Mouse (Mus musculus): Measurements from ENCODE around the gene Pdxp.
"Not testable (repeated sequence)": the region's sequence is repeated elsewhere in the genome, so short reads cannot be mapped to it uniquely, and the experiment has no call there.

Gene Pdxp

DNA sequence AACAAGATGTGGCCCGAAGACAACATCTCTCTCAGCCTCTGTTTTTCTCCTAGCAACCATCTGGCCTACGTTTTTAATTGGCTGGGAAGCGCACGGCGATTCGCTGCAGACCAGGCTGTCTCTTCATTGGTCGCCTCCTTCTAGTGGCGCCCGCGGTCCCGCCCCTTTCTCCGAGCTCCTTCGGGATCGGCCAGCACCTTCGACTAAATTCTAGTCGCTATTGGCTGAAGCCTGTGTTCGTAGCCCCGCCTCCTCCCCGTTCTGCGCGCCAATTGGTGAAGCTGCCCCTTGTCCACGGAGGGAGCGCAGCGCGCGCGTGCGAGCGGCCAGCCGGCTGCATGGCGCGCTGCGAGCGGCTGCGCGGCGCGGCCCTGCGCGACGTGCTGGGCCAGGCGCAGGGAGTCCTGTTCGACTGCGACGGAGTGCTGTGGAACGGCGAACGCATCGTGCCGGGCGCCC is at the start of gene Pdxp:
Gene Pdxp (plus strand): TSS at position 288 of the 459 bp plus-strand sequence.
- DNase-seq (ENCODE audit: extremely low spot score, low read depth, low spot score), result peak; percentile 87

DNA sequence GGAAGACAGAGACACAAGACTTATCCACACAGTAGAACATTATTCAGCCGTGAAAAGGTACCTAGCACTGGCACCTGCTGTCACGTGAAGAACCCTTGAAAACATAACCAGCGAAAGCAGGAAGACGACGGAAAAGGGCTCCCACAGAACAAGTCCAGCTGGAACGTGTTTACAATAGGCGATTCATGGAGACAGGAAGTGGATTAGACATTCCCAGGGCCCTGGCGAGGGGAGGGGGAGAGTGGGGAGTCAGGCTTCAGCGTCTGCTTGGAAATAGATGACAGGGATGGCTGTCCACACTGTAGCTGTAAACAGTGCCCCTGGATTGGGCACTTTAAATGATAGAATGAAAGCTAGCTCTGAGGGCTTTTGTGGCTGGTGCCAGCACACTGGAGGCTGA is 45.3 kb upstream of the Pdxp start:
- no peak for DNase-seq (ENCODE audit: extremely low spot score, low read depth, low spot score)

DNA sequence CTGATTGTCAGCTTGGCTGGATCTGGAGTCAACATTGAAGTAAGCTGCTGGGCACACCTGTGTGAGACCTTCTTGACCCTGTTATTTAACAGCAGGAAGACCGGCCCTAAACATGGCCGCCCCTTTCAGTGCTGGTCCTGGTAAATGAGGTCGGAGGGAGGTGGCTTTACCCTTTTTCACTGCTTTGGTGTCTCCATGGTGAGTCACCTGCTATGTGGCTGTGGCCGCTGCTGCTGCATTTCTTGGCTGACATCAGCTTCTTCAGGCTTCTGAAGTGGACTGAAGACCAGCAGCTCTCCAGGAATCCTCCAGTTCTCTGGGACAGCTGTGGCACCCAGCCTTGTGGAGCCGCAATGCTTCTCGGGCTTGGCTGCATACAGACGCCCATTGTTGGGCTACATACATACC is 44.9 kb upstream of the Pdxp start:
- DNase-seq (ENCODE audit: extremely low spot score, low read depth, low spot score), result no peak

DNA sequence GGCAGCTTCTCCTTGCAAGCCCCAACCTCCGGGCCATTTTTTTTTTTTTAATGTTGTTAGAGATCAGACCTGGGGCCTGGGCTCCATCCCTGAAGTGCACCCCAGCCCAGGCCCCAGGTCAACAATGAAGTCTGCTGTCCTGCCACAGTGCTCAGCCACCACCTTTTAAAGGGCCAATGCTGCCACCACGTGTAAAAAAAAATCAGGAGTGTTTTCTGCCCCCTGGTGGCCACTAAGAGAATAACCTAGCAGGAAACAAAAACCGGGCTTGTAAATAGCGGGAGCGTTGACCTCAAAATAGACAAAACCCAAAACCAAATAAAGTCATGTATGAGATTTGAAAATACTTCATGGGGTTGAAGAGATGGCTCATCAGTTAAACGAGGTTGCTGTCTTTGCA is 43.9 kb upstream of the Pdxp start:
- peak; percentile 44 for DNase-seq (ENCODE audit: extremely low spot score, low read depth, low spot score)

DNA sequence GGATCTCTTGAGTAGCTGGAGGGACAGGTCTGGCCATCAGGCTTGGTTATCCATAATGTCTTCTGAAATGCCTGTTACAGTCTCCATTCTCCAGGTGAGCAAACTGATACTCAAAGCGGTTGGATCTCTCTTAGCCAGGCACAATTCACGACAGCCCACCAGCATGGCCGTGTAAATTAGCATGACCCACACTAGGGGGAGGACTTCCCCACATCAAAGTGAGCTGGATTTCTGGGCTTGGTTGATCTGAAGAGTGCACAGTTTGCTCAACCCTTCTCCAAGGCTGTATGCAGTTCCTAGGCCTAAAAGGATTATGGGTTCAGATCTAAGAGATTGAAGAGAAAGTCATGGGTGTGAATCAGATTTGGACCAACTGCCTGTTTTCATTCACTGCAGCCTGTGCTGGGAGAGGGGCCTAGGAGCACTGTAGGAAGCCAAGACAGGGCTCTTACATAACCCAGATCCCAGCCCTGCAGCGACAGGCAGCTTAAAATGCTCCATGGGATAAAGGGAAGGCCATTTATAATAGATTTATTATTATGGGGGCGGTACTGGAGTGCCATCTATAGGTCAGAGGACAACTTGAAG is 41.6 kb upstream of the Pdxp start:
- DNase-seq (ENCODE audit: extremely low spot score, low read depth, low spot score), result no peak

DNA sequence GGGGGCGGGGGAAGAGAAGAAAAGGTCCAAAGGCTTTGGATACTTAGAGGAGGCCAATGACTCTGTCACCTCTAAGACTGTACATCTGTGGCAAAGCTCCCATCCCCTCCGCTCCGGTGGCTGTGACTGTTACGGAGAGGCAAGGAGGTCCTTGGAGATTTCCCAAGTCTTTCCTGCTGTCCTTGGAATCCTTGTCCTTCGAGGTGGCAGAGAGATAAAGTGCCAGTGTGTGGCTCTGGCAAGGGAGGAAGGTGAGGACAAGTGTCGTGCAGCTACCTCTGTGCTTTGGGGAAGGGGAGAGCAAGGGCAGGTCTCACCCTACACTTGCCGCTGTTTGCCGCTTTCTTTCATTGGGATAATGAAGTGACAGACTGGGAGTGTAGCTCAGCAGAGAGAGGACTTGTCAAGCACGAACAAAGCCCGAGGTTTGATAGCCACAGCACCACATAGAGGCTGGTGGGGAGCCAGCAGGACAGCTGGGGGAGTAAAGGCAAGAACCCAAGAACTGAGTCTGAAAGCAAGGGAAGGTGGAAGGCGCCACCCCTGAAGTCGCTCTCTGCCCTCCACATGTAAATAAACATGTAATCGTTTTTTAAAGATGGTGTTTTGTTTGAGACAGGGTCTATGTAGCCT is 39.8 kb upstream of the Pdxp start:
- DNase-seq (ENCODE audit: extremely low spot score, low read depth, low spot score), result no peak

DNA sequence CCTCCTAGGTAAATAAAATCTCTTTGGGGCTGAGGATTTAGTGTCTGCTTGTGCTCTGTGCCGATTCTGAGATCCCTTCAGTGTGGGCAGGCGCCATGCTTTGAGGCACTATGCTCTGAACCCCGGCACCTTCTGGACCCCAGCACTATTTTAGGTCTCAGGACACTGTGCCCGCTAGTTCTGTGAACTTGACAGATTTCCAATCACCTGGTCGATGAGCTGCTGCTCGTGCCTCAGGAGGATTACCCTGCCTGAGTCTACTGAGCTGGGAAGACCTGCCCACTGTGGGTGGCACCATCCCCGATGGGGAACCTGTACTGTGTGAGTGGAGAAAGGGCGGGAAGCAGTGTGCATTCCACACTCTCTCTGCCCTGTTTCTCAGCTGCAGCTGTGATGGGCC is 38.7 kb upstream of the Pdxp start:
- no peak for DNase-seq (ENCODE audit: extremely low spot score, low read depth, low spot score)

DNA sequence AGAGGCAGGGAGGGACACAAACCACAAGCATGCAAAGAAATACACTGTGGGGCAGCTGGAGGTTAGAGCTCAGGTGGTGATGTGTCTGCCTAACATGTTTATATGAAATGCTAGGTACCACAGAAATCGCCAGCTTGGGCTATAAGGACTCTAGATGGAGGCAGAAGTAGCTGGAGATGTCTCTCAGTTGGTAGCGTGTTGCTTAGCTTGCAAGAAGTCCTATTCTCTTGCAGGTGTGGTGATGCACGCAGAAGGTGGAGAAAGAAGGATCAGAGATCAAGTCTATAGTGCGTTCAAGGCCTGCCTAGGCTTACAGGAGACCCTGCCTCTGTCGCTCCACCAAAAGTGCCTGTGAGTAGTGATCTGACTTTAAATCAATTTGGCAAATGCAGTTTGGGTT is 38.2 kb upstream of the Pdxp start:
- DNase-seq (ENCODE audit: extremely low spot score, low read depth, low spot score), result no peak

DNA sequence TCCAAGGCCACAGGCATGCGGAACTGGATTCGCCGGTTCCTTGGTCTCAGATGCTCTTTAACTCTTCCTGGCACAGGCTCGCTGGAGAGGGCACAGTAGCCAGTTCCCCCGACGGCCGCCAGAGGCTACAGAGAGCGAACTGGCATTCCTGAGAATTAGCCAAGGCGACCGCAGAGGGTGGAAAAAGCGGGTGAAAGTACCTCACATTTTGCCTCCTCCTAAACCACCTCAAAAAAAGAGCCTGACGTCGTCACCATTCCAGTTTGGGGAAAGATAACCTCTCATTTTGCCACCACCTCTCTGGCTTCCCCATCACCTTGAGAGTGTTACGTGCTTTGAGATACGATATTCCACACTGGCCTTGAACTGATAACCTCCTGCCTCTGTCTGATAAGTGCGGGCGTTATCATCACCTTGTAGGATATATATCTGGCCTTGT is 37.4 kb upstream of the Pdxp start:
- no peak for DNase-seq (ENCODE audit: extremely low spot score, low read depth, low spot score)

DNA sequence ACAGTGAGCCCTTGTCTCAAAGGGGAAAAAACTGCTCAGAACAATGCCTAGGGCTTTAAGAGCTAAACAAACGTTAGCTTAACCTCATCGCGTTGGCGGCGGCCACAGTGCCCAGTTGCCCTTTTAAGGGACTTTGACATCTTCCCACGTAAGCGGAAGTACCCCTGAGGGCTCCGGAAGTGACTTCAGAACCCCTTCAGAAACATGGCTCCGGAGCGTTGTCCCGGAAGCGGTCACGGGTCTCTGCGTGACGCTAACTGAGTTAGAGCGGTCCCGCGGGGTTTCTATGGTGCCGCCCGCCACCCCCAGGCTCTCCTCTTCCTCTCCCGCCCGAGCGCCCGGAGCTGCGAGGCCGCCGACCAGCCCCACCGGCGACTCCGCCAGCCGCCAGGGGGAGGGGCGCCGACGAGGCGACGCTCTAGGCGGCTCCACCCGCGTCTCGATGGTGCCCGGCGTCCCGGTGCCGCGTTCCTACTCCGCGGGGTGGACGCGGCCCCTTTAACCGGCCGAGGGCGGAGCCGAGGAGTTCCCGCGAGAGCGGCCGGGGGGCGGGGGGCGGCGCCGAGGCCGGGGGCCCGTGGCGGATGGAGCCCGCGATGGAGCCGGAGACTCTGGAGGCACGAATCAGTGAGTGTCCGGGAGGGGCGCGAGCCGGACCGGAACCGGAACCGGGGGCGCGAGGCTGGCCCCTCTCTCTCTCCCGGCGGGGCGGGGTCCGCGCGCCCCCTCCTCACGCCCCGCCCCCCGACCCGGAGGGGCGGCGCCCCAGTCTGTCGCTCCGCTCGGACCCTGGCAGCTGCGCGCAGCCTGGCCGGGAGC is 36.5 kb upstream of the Pdxp start, which contains the start of gene Gga1:
Gene Gga1 (plus strand): TSS at position 200 of the 819 bp plus-strand sequence.
- DNase-seq (ENCODE audit: extremely low spot score, low read depth, low spot score), result peak; percentile 98

DNA sequence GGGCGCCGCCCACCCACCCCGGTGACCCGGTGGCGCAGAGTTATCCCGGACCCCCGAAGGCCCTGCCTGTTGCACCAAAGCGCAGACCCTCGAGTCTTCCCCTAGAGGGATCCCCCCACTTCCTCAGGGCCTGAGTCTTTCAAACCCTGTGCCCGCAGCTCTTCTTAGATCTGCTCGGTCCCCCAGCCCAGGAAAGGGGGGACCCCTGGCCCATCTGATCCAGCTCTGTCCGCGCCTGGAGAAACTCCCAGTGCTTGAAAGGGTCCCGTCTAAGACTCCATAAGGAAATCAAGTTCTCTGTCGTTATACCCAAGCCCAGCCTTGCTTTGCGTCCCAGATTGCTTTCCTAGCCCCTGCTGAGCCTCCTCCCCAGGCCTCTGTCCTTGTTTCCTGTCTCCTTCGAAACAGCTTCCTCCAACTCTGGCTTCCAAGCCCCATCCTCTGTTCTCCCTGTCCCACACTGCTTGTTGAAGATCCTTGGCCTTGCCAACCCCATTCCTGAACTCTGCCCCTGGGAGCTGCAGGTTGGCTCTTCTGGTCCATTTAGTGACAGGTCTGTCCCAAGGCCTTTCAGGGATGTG is 35.8 kb upstream of the Pdxp start:
- no peak for DNase-seq (ENCODE audit: extremely low spot score, low read depth, low spot score)

DNA sequence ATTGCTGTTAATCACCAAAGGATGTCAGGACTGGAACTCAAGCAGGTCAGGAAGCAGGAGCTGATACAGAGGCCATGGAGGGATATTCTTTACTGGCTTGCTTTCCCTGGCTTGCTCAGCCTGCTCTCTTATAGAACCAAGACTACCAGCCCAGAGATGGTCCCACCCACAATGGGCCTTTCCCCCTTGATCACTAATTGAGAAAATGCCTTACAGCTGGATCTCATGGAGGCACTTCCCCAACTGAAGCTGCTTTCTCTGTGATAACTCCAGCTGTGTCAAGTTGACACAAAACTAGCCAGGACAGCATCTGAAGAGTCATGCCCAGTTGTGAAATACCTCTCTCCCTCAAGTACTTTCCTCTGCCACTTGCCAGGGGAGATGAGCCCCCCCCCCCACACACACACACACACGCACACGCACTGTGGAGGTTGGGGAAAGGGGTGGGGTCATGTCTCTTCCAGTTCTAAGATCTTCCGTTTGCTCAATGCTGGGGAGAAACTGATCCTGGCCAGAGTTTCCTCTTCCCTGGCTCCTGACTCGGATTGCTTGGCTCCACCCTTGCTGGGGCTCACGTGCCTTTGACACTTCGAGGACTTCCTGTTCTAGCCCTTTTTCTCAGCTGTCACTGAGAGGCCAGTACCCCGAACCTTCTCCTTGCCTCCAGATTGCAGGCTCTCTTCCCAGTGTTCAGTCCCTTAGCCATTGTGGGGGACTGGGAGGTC is 34.8 kb upstream of the Pdxp start:
- not testable (repeated sequence) for DNase-seq (ENCODE audit: extremely low spot score, low read depth, low spot score)

DNA sequence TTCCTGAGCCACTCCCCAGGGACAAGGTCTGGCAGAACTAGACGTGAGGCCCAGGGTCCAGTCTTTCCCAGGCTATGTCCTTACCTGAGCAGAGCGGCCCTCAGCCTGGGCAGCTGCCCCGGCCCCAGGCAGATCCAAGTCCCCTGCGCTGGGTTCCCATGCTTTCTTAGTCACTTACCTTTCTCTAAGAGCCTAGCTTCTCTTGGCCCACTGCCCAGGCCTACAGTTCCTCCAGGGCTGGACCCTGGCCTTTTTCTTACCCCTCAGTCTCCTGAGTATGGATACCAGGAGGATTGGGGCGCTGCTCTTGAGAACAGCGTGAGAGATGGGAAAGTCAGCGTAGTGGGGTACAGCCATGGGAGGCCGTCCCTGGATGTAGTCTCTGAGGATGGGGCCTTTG is 33.3 kb upstream of the Pdxp start:
- DNase-seq (ENCODE audit: extremely low spot score, low read depth, low spot score), result no peak

DNA sequence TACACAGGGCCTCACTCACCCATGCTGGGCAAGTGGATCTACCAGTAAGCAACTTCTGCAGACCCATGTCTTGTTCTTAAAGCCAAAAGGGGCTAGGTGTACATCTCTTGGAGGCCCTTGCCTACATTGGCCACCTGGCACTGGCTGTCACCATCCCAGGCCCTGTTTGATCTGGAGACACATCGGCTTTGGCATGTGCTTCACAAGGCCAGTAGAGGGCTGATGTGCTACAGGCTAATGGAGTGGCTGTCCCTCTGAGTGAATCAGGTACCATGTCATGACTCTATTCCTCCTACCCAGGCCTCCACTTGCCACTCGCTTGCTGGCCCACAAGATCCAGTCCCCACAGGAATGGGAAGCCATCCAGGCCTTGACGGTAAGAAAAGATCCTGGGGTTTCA is 31.9 kb upstream of the Pdxp start:
- DNase-seq (ENCODE audit: extremely low spot score, low read depth, low spot score), result no peak

DNA sequence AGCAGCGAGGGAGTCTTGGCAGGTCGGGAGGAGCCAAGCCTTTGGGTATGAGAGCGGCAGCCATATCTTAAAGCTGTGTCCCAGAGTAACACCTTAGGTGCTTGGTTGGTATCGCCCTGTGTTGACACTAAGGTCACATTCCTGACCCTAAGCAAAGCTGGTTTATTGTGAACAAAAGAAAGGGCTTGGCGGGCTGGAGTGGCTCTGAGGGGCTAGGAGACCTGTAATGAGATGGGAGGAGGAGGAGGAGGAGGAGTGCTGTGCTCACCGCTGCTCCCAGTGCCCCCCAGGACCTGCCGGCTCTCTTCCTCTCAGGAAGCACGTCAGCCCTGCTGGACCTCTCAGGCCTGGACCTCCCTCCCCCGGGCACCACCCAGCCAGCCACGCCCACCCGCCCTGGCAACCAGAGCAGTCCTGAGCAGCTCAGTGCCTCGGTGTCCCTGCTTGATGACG is 24.3 kb upstream of the Pdxp start:
- no peak for DNase-seq (ENCODE audit: extremely low spot score, low read depth, low spot score)

DNA sequence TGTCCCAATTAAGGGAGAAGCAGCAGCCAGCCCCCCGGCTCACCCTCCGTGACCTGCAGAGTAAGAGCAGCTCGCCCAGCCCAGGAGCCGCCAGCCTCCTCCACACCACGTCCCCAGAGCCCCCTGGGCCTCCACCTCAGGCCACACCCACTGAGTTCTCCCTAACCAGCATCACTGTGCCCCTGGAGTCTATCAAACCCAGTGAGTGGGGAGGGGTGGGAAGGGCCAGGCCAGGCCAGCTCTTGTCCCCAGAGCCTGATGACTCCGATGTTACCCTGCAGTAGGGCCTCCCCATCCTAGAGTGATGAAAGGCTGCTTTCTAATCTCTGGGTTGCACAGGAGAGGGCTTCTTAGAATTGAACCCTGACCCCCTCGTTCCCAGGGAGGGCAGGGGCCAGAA is 21.3 kb upstream of the Pdxp start:
- DNase-seq (ENCODE audit: extremely low spot score, low read depth, low spot score), result no peak

DNA sequence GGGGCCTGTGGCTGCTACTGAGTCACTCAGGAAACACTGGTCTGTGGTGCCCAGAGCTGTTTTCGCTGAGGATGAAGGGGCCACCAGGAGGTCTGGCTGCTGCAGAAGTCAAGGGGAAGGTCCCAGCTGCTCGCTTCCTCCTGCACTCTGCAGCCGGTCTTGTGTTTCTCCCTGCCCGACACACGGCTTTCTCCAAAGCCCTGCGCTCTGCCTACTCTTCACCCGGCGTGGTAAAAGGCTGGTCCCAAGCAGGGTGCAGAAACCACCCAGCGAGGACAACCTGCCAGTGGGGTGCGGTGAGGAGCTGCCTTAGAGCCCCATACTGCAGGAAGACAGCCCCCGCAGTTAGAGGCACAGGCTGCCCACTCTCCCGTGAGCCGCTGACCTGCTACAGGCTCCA is 19.0 kb upstream of the Pdxp start:
- no peak for DNase-seq (ENCODE audit: extremely low spot score, low read depth, low spot score)

DNA sequence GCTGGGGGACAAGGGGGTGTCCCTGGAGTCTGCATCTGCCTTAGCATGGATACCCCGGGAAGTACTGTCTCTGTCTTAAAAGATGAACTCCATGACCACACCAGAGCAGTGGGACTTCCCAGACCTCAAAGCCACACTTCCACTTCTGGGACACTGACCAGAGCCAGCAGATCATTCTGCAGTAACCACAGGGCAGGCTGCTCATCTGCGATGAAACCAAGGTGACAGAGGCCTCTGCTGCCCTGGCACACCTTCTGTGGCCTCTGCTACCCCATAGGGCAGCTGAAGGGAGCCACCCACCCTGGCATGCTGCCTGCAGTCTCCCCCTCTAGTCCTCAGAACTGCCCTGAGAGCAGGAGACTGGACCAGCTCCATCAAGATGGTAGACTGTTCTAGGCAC is 18.0 kb upstream of the Pdxp start:
- no peak for DNase-seq (ENCODE audit: extremely low spot score, low read depth, low spot score)

DNA sequence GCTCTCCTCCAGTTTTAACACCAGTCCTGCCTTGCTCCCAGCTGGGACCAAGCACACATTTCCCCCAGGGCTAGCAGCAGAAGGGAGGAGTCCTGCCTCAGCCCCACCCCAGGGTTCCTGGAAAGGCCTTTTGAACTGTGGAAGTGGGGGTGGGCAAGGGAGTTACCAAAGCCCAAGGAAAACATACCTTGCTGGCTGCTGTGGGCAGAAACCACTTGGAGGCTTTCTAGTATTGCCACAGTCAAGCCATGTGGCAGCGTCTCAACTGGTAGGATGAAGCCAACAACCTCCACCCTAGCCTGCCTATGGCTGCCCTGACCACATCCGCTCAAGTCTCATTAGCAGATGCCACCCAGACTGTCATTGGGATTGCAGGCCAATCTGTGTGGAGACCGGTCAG is 17.6 kb upstream of the Pdxp start:
- DNase-seq (ENCODE audit: extremely low spot score, low read depth, low spot score), result no peak

DNA sequence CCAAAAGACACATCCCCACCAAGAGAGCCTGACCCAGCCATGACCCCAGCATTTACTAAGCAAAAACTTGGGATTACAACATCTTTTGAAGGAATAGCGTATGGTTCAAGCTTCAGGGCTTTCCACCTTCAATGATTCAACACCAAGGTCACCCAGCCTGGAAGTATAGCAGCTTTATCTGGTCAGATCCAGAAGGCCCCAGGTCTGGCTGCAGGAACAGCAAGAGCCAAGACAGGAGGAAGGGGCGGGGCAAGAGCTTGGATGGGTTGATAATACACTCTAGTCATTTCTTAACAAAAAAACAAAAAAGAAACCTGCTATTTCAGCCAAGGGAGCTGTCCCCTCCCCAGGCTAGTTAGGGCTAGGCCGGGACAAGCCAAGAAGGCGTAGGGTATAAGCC is 16.2 kb upstream of the Pdxp start:
- no peak for DNase-seq (ENCODE audit: extremely low spot score, low read depth, low spot score)

DNA sequence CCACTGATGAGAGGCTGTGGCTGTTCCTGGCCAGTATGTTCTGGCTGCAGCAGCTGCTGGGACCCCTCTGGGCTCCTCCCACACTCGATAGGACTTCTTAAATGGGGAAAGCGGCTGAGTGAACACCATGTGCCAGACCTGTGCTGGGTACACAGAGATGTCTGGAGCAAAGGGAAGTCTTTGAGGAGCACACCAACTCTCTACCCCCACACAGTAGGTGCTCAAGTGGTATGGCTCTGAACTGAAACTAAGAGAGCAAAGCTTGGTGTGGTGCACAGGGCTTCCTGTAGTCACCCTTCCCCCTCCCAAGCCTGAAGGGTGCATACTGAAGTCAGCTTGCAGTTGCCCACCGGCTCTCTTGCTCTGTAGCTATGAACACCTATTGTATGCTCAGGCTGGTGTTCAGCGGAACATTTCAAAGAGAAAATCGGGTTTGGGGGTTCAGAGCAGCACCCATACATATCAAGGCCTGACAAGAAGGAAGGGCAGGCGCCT is 15.2 kb upstream of the Pdxp start:
- DNase-seq (ENCODE audit: extremely low spot score, low read depth, low spot score), result no peak
